In genomic region chr15:56344973-56345372, GRCm38 (mm10) we compare ENCODE assay signal across 21 mouse cellular contexts.
"Had no signal": no experiment of that assay in that cellular context is flagged by ENCODE, and none has a peak within 500 bp of the region (broad histone marks: within the 10 kb centered on the region; RNA-seq: fewer than 3 reads in every experiment).

No protein-coding gene starts in this region.

- H3K27me3 ChIP-seq: heart, embryonic 12.5 days; intestine, embryonic 15.5 days; limb, embryonic 13.5 days; limb, embryonic 15.5 days; liver, embryonic 12.5 days had no signal

- H3K4me2 ChIP-seq: heart, embryonic 12.5 days; hindbrain, embryonic 14.5 days; intestine, embryonic 15.5 days; limb, embryonic 13.5 days; limb, embryonic 15.5 days; liver, embryonic 12.5 days had no signal

- H3K9me3 ChIP-seq: heart, embryonic 10.5 days; heart, embryonic 12.5 days; hindbrain, embryonic 10.5 days; intestine, embryonic 15.5 days; limb, embryonic 13.5 days; limb, embryonic 15.5 days; liver, embryonic 12.5 days had no signal

- H3K27ac ChIP-seq: gastrocnemius, adult 2 months; heart, embryonic 10.5 days; hindbrain, embryonic 10.5 days; hindbrain, embryonic 14.5 days; intestine, embryonic 15.5 days; kidney, postnatal 0 days; layer of hippocampus, adult 2 months; left cerebral cortex, adult 2 months; limb, embryonic 13.5 days; limb, embryonic 15.5 days; liver, embryonic 12.5 days had no signal

- H3K4me3 ChIP-seq: gastrocnemius, adult 2 months; heart, embryonic 10.5 days; heart, embryonic 12.5 days; hindbrain, embryonic 10.5 days; intestine, embryonic 15.5 days; layer of hippocampus, adult 2 months; left cerebral cortex, adult 2 months; limb, embryonic 13.5 days; limb, embryonic 15.5 days; liver, embryonic 12.5 days had no signal

- H3K36me3 ChIP-seq: heart, embryonic 10.5 days; heart, embryonic 12.5 days; hindbrain, embryonic 10.5 days; intestine, embryonic 15.5 days; limb, embryonic 13.5 days; limb, embryonic 15.5 days; liver, embryonic 12.5 days had no signal

- DNase-seq: gastrocnemius, adult 2 months; gastrocnemius, postnatal 10 days; gastrocnemius, postnatal 25 days; heart, postnatal 4 days; kidney, postnatal 14 days; kidney, postnatal 36 days; left cerebral cortex, postnatal 4 days had no signal

- ATAC-seq: forebrain, embryonic 16.5 days; inflammation-experienced regulatory T-cells, adult 6 months; intestine, embryonic 15.5 days; intestine, postnatal 0 days; liver, embryonic 12.5 days had no signal

- H3K9ac ChIP-seq: heart, embryonic 12.5 days; hindbrain, embryonic 14.5 days; intestine, embryonic 15.5 days; limb, embryonic 13.5 days; limb, embryonic 15.5 days; liver, embryonic 12.5 days had no signal

- H3K4me1 ChIP-seq: heart, embryonic 10.5 days; intestine, embryonic 15.5 days; limb, embryonic 13.5 days; limb, embryonic 15.5 days; liver, embryonic 12.5 days had no signal
